ENCODE assay signal across 14 mouse cellular contexts in the genomic region with DNA sequence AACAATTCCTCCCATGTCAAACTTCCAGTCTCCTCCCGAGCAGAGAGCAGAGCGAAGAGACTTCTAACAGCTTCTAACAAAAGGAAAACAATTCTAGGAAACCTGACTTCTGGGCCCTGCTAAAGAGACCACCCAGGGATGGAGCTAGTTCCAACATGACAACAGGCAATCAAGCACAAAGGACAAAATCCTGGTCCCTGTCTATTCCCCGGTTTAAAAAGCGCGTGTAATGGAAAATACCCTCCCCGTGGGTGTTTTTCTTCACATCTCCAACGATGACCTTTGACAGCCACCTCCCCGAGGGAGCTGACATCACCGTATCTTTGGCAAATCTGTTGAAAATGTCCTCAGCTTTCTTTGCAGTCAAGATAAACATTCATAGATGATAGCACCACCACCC.
DNase-seq lines count a peak whose midpoint lies in the region; ATAC-seq lines count a peak whose summit lies in the region.
"Had no signal": no experiment of that assay in that cellular context is flagged by ENCODE, and none has a peak within 500 bp of the region (broad histone marks: within the 10 kb centered on the region; RNA-seq: fewer than 3 reads in every experiment).

No protein-coding gene starts in this region.

- no peaks in the 10 kb centered on the region for H3K36me3 ChIP-seq in kidney, embryonic 16.5 days (ENCODE audit: insufficient read depth, low read length)
- H3K36me3 ChIP-seq: forebrain, embryonic 10.5 days; limb, embryonic 13.5 days had no signal

- no peak overlapping the region for H3K9ac ChIP-seq in kidney, embryonic 16.5 days (replicated peaks; ENCODE audit: low read length)
- H3K9ac ChIP-seq: limb, embryonic 13.5 days; liver, postnatal 0 days had no signal

- H3K4me2 ChIP-seq in kidney, embryonic 16.5 days (replicated peaks; ENCODE audit: low read depth, low read length) = 0 out of 2 replicates have a peak overlapping the region, but pooled peaks have one; percentile 6
- H3K4me2 ChIP-seq: limb, embryonic 13.5 days had no signal

- DNase-seq in kidney, adult 18-20 months = no peak
- peak; percentile 18 for DNase-seq in embryo, embryonic 9.5 days (ENCODE audit: extremely low spot score)
- peak; percentile 32 to 39 for DNase-seq in gastrocnemius, adult 8-10 months (ENCODE audit: low spot score in 2 of 2)
- DNase-seq in mesoderm, embryonic 11.5 days (ENCODE audit: low read depth, low spot score) = peak; percentile 42
- no peak for DNase-seq in cerebellum, postnatal 25 days
- DNase-seq in frontal cortex, adult 2 months (ENCODE audit: extremely low spot score in 1 of 2, low spot score in 1 of 2) = no peak
- DNase-seq: layer of hippocampus, postnatal 36 days; liver, postnatal 0 days had no signal

- WGBS in kidney, embryonic 16.5 days = 17% methylated on average over 9 of the region's 9 CpGs

- peaks cover 5% of the 10 kb centered on the region for H3K4me1 ChIP-seq in kidney, embryonic 16.5 days (ENCODE audit: insufficient read depth, low read length)
- H3K4me1 ChIP-seq: forebrain, embryonic 10.5 days had no signal

- H3K27ac ChIP-seq in kidney, embryonic 16.5 days (ENCODE audit: low read length) = no peak overlapping the region
- H3K27ac ChIP-seq: forebrain, embryonic 10.5 days; limb, embryonic 13.5 days had no signal

- ATAC-seq in kidney, embryonic 16.5 days (ENCODE audit: low FRiP score, low TSS enrichment) = no peak
- ATAC-seq: intestine, embryonic 16.5 days; liver, postnatal 0 days; Patski had no signal

- peaks cover 5% of the 10 kb centered on the region; the same call in 1 of the 2 replicates for H3K9me3 ChIP-seq in kidney, embryonic 16.5 days (ENCODE audit: low read length)
- H3K9me3 ChIP-seq: forebrain, embryonic 10.5 days had no signal

- H3K27me3 ChIP-seq in kidney, embryonic 16.5 days (ENCODE audit: insufficient read depth, low read length) = no peaks in the 10 kb centered on the region
- H3K27me3 ChIP-seq: CH12.LX; limb, embryonic 13.5 days; Patski had no signal

- no peak overlapping the region for H3K4me3 ChIP-seq in kidney, embryonic 16.5 days (ENCODE audit: low read length)
- H3K4me3 ChIP-seq: forebrain, embryonic 10.5 days; limb, embryonic 13.5 days had no signal

Comparison
In these comparisons a context has a peak if more than half of its experiments do, and no peak if none do; other contexts are left out.
1. DNase-seq: peak in embryo, embryonic 9.5 days (single experiment), gastrocnemius, adult 8-10 months (2 of 2) and mesoderm, embryonic 11.5 days (single experiment); none in kidney, adult 18-20 months (single experiment), cerebellum, postnatal 25 days (0 of 2) and frontal cortex, adult 2 months (0 of 2).